Mouse (Mus musculus) forebrain, postnatal 0 days (tissue): ENCODE results near the gene Baiap2l1. TPM values are rescaled to one million over a fixed set of nuclear protein-coding genes. Genes with fewer than 3 reads are reported as not detected.
A peak's percentile ranks its signal among the peaks of the same experiment; 100 is the strongest.

Source experiments
- ATAC-seq: fragments of 200-750 bp; cut with Nextera tagmentation; 2 replicates; pipeline ENCODE4 v1.8.0; 2017; ENCODE audit warnings: mild to moderate bottlenecking, moderate library complexity
- DNase-seq: peaks from one replicate; pipeline ENCODE4 v3.0.0-alpha.2; 2015
- H3K27ac ChIP-seq: fragments of 300-500 bp; sonication (generic); 2 replicates; pipeline ENCODE4 v1.5.1; 2014; ENCODE audit warnings: low read depth, mild to moderate bottlenecking, antibody characterized with exemption, low read length, moderate library complexity, mixed read lengths
- H3K27me3 ChIP-seq: fragments of 300-500 bp; sonication (generic); 2 replicates; pipeline ENCODE4 v1.6.1; 2014; ENCODE audit warnings: mild to moderate bottlenecking, low read length, mixed read lengths; ENCODE audit not compliant: insufficient read depth
- H3K36me3 ChIP-seq: fragments of 300-500 bp; sonication (generic); 2 replicates; pipeline ENCODE4 v1.6.1; 2014; ENCODE audit warnings: mild to moderate bottlenecking, moderate library complexity; ENCODE audit not compliant: insufficient read depth
- H3K4me1 ChIP-seq: fragments of 300-500 bp; sonication (generic); 2 replicates; pipeline ENCODE4 v1.6.1; 2014; ENCODE audit warnings: antibody characterized with exemption; ENCODE audit not compliant: insufficient read depth
- H3K4me2 ChIP-seq: fragments of 300-500 bp; sonication (generic); 2 replicates; pipeline ENCODE4 v1.6.1; 2014; ENCODE audit warnings: low read depth, mild to moderate bottlenecking, moderate library complexity
- H3K4me3 ChIP-seq: fragments of 300-500 bp; sonication (generic); 2 replicates; pipeline ENCODE4 v1.5.1; 2014; ENCODE audit warnings: low read depth, low read length, mixed read lengths
- H3K9ac ChIP-seq: fragments of 300-500 bp; sonication (generic); 2 replicates; pipeline ENCODE4 v1.6.1; 2014; ENCODE audit warnings: mild to moderate bottlenecking
- H3K9me3 ChIP-seq: fragments of 300-500 bp; sonication (generic); 2 replicates; pipeline ENCODE4 v1.6.1; 2016; ENCODE audit warnings: low read length
- CTCF ChIP-seq: sonication (generic); IDR thresholded peaks from 2 replicates; pipeline ENCODE4 v1.5.1; 2016; ENCODE audit warnings: antibody characterized with exemption, control low read depth, low read depth
- WGBS: fragments of 180-500 bp; shearing (Covaris S2); extraction: QIAGEN DNeasy Blood & Tissue Kit; methylation state at CpG from one replicate; pipeline ENCODE4 v1.1.7; 2014; 5-methylcytosine and 5-hydroxymethylcytosine counted together
- polyA plus RNA-seq: library from polyadenylated mRNA; unstranded; fragments of >200 nt; fragmentation: Nextera tagmentation; extraction: Ambion mirVana; gene quantifications from 2 replicates; pipeline ENCODE4 v1.2.1, GENCODE M21; 2015
- total RNA-seq: library from RNA; depleted of rRNA; stranded (reverse); fragments of >200 nt; gene quantifications from 2 replicates; pipeline ENCODE4 v1.2.3, GENCODE M21; 2014

Gene Baiap2l1
- total and polyA plus RNA-seq, 2 experiments from 2014 or later = 0.10 to 0.93 TPM

- Histone ChIP-seq H3K4me1 (no peaks in the 10 kb centered on the region), H3K9me3 (no peaks in the 10 kb centered on the region), H3K27me3 (no peaks in the 10 kb centered on the region), H3K4me2 (no peak overlapping the region), H3K27ac (no peak overlapping the region), H3K9ac (no peak overlapping the region), H3K4me3 (no peak overlapping the region), H3K36me3 (no peaks in the 10 kb centered on the region)
- DNase-seq = no peak
- ATAC-seq = no peak
- TF ChIP-seq CTCF = no peak
- WGBS = 89% methylated on average over 5 of the region's 5 CpGs
These were observed 125.4 kb downstream of the Baiap2l1 start for GRCm38 (mm10) chr5:144232531-144232930.

GRCm38 (mm10) chr5:144231410-144231809 lies 126.5 kb downstream of the Baiap2l1 start:
- H3K4me2 ChIP-seq = no peak overlapping the region
- H3K4me3 ChIP-seq = no peak overlapping the region
- no peak for ATAC-seq
- no peak for DNase-seq
- no peak overlapping the region for H3K9ac ChIP-seq
- H3K4me1 ChIP-seq = no peaks in the 10 kb centered on the region
- no peaks in the 10 kb centered on the region for H3K9me3 ChIP-seq
- no peaks in the 10 kb centered on the region for H3K27me3 ChIP-seq
- H3K27ac ChIP-seq = no peak overlapping the region
- WGBS = 56% methylated on average over 1 of the region's 1 CpGs
- H3K36me3 ChIP-seq = no peaks in the 10 kb centered on the region
- peak; percentile 41 for TF ChIP-seq CTCF

GRCm38 (mm10) chr5:144230216-144230615 lies 127.7 kb downstream of the Baiap2l1 start:
- no peak for TF ChIP-seq CTCF
- no peak overlapping the region for H3K9ac ChIP-seq
- H3K36me3 ChIP-seq = no peaks in the 10 kb centered on the region
- WGBS = 90% methylated on average over 7 of the region's 7 CpGs
- H3K9me3 ChIP-seq = no peaks in the 10 kb centered on the region
- H3K4me1 ChIP-seq = no peaks in the 10 kb centered on the region
- no peak for DNase-seq
- no peak overlapping the region for H3K4me2 ChIP-seq
- no peaks in the 10 kb centered on the region for H3K27me3 ChIP-seq
- H3K27ac ChIP-seq = no peak overlapping the region
- no peak overlapping the region for H3K4me3 ChIP-seq
- ATAC-seq = no peak

- Histone ChIP-seq H3K4me3 (no peak overlapping the region), H3K36me3 (no peaks in the 10 kb centered on the region), H3K9me3 (no peaks in the 10 kb centered on the region), H3K4me1 (peaks cover 3% of the 10 kb centered on the region; the same call in 1 of the 2 replicates), H3K27ac (no peak overlapping the region), H3K4me2 (no peak overlapping the region), H3K9ac (no peak overlapping the region), H3K27me3 (no peaks in the 10 kb centered on the region)
- DNase-seq (no peak), ATAC-seq (no peak)
- TF ChIP-seq CTCF = no peak
- 34% methylated on average over 11 of the region's 11 CpGs for WGBS
These were observed 131.7 kb downstream of the Baiap2l1 start for GRCm38 (mm10) chr5:144226220-144226619.

- Histone ChIP-seq H3K27ac (peak overlapping the region; percentile 80), H3K4me3 (peak overlapping the region; percentile 89), H3K27me3 (no peaks in the 10 kb centered on the region), H3K9me3 (no peaks in the 10 kb centered on the region), H3K4me1 (peaks cover 3% of the 10 kb centered on the region; the same call in 1 of the 2 replicates), H3K4me2 (peak overlapping the region; percentile 82), H3K9ac (peak overlapping the region; percentile 74), H3K36me3 (no peaks in the 10 kb centered on the region)
- no peak for DNase-seq
- ATAC-seq = peak; percentile 34; the same call in 1 of the 2 replicates
- 28% methylated on average over 18 of the region's 18 CpGs for WGBS
- TF ChIP-seq CTCF = no peak
These were observed 133.8 kb downstream of the Baiap2l1 start for GRCm38 (mm10) chr5:144223899-144224816.

DNA sequence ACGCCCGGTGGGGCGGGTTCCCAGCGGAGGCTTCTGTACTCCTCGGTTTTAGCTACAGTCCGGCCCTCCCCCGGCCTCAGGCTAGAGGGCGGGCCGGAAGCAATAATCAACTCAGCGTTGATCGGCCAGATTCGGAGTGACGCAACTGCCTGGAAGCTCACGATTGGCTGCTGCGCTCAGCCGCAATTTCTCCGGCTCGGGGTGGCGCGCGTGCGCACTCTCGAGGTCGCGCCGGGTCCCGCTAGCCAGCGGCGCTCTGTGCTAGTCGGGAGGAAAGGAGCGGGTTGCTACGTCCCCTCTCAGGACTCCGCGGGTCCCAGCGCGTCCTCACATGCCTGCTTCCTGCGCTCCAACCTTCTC lies 134.4 kb downstream of the Baiap2l1 start, which contains the start of gene Tecpr1:
Gene Tecpr1 (minus strand): TSS at position 113 of the 360 bp plus-strand sequence.
- peak; percentile 34; the same call in 1 of the 2 replicates for TF ChIP-seq CTCF

More for the DNA sequence above, 134.4 kb downstream of the Baiap2l1 start, which contains the start of gene Tecpr1:
- Histone ChIP-seq H3K27ac (peak within 1 kb of the TSS; percentile 80), H3K9ac (peak within 1 kb of the TSS; percentile 74), H3K4me2 (peak within 1 kb of the TSS; percentile 82), H3K4me1 (peaks cover 3% of the 10 kb centered on the region; the same call in 1 of the 2 replicates), H3K27me3 (no peaks in the 10 kb centered on the region), H3K36me3 (no peaks in the 10 kb centered on the region; the same call in 1 of the 2 replicates), H3K4me3 (peak within 1 kb of the TSS; percentile 89), H3K9me3 (no peaks in the 10 kb centered on the region)
- peak; percentile 96 for DNase-seq
- ATAC-seq = peak; percentile 98
- WGBS = under 1% methylated on average over 37 of the region's 37 CpGs
